Mouse (Mus musculus) hindbrain, embryonic 15.5 days (tissue): ENCODE measurements at regions not wholly inside any gene's neighbourhood (a gene's known extent, or its start where the extent isn't known, plus 50 kb on each side); places are given as distances from the start of the nearest gene placed in this dataset.

Experiments
- ATAC-seq: fragments of 200-750 bp; cut with Nextera tagmentation; 2 replicates; pipeline ENCODE4 v1.8.0; 2017; ENCODE audit warnings: low read depth, moderate number of reproducible peaks, moderate TSS enrichment; ENCODE audit not compliant: low FRiP score
- H3K27ac ChIP-seq: fragments of 300-500 bp; sonication (generic); replicated peaks from 2 replicates; pipeline ENCODE4 v1.5.1; 2015; ENCODE audit warnings: mild to moderate bottlenecking, inconsistent platforms
- H3K27me3 ChIP-seq: fragments of 300-500 bp; sonication (generic); 2 replicates; pipeline ENCODE4 v1.6.1; 2015; ENCODE audit warnings: control low read depth, inconsistent platforms
- H3K36me3 ChIP-seq: fragments of 300-500 bp; sonication (generic); 2 replicates; pipeline ENCODE4 v1.6.1; 2015; ENCODE audit warnings: control low read depth, inconsistent platforms
- H3K4me1 ChIP-seq: fragments of 300-500 bp; sonication (generic); replicated peaks from 2 replicates; pipeline ENCODE4 v1.6.1; 2015; ENCODE audit warnings: control low read depth, inconsistent platforms
- H3K4me2 ChIP-seq: fragments of 300-500 bp; sonication (generic); 2 replicates; pipeline ENCODE4 v1.6.1; 2015; ENCODE audit warnings: moderate library complexity, mild to moderate bottlenecking, inconsistent platforms
- H3K4me3 ChIP-seq: fragments of 300-500 bp; sonication (generic); 2 replicates; pipeline ENCODE4 v1.5.1; 2015; ENCODE audit warnings: mild to moderate bottlenecking, inconsistent platforms
- H3K9ac ChIP-seq: fragments of 300-500 bp; sonication (generic); 2 replicates; pipeline ENCODE4 v1.6.1; 2015; ENCODE audit warnings: inconsistent platforms
- H3K9me3 ChIP-seq: fragments of 300-500 bp; sonication (generic); 2 replicates; pipeline ENCODE4 v1.6.1; 2016; ENCODE audit warnings: control low read depth, inconsistent platforms
- WGBS: fragments of 180-500 bp; shearing (Covaris S2); methylation state at CpG from one replicate; pipeline ENCODE4 v1.1.7; 2015; 5-methylcytosine and 5-hydroxymethylcytosine counted together

- Histone ChIP-seq H3K9ac (no peak overlapping the region), H3K4me3 (no peak overlapping the region), H3K9me3 (no peaks in the 10 kb centered on the region), H3K27ac (no peak overlapping the region), H3K27me3 (no peaks in the 10 kb centered on the region), H3K36me3 (no peaks in the 10 kb centered on the region), H3K4me1 (no peaks in the 10 kb centered on the region), H3K4me2 (no peak overlapping the region)
- 46% methylated on average over 2 of the region's 2 CpGs for WGBS
- no peak for ATAC-seq
Measured at GRCm38 (mm10) chr11:37532476-37532875, 296.7 kb upstream of the Tenm2 start.

DNA sequence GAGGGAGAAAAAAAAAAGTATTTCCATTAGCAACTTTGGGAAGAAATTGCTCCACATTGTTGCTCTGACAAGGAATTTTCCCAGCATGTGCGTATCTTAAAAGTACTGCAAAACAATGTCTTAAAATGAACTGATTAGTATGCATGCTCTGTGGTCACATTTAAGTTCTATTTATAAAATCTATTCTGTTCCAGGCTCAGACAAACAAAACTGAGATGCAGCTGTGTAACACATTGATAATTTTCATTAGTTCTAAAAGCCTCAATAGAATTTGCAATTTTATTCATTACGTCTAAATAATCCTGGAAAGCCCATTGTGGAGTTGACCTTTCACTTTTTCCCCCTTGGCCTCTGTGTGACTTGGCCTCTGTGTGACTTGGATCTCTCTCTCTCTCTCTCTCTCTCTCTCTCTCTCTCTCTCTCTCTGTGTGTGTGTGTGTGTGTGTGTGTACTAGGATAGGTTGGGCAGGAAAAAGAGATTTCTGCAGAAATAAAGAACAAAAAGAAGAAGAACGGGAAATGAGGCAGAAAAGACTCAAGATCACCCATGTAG is 262.8 kb upstream of the Tenm2 start:
- H3K4me1 ChIP-seq: no peaks in the 10 kb centered on the region
- no peak for ATAC-seq
- no peak overlapping the region for H3K4me2 ChIP-seq
- no peaks in the 10 kb centered on the region for H3K9me3 ChIP-seq
- no peaks in the 10 kb centered on the region for H3K27me3 ChIP-seq
- 30% methylated on average over 3 of the region's 3 CpGs for whole genome bisulfite sequencing
- no peak overlapping the region for H3K4me3 ChIP-seq
- no peaks in the 10 kb centered on the region for H3K36me3 ChIP-seq
- H3K9ac ChIP-seq: no peak overlapping the region
- no peak overlapping the region for H3K27ac ChIP-seq

DNA sequence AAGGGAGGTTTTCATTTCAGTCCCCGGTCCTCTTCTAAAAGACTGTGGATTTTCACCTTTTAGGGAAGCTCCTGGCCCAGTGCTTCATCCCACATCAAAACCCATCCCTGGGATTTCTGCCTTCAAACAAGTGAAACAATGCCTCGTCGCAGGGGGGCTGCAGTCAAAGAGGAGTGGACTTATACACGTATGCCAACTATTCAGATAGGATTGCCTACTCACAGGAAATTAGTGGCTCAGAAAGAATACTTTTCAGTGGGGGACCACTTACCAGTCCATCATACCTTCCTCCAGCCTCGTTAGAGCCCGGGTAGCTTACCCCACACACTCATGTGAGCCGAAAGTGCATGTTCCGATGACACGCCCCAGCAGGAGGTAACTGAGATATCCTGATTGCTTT is 262.1 kb upstream of the Tenm2 start:
- ATAC-seq: no peak

DNA sequence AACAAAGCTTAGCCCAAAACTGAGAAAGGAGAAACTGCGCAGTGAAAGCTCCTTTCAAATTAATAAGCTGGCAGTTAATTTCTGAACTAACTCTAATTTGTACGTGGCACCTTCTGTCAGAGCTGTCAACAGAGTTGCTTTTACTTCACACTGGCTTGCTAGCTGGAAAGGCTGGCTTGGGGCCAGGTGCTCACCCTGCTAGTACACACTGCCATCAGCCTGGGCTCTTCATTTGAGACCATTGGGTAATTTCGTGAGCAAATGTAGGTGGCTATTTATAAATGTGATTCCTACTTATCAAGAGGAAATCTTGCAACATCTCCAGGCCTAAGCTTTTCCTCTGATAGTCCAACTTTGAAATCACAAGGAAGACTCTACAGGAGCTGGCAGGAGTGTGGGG is 244.5 kb upstream of the Tenm2 start:
- Histone ChIP-seq H3K4me3 (no peak overlapping the region), H3K27me3 (no peaks in the 10 kb centered on the region), H3K9ac (no peak overlapping the region), H3K36me3 (no peaks in the 10 kb centered on the region), H3K27ac (no peak overlapping the region), H3K9me3 (no peaks in the 10 kb centered on the region), H3K4me1 (no peaks in the 10 kb centered on the region), H3K4me2 (no peak overlapping the region)
- no peak for ATAC-seq
- 68% methylated on average over 3 of the region's 3 CpGs for WGBS

More for the DNA sequence above, 262.1 kb upstream of the Tenm2 start:
- Histone ChIP-seq H3K36me3 (no peaks in the 10 kb centered on the region), H3K27ac (no peak overlapping the region), H3K4me2 (no peak overlapping the region), H3K9ac (no peak overlapping the region), H3K27me3 (no peaks in the 10 kb centered on the region), H3K9me3 (no peaks in the 10 kb centered on the region), H3K4me3 (no peak overlapping the region), H3K4me1 (no peaks in the 10 kb centered on the region)
- 27% methylated on average over 9 of the region's 9 CpGs for WGBS

DNA sequence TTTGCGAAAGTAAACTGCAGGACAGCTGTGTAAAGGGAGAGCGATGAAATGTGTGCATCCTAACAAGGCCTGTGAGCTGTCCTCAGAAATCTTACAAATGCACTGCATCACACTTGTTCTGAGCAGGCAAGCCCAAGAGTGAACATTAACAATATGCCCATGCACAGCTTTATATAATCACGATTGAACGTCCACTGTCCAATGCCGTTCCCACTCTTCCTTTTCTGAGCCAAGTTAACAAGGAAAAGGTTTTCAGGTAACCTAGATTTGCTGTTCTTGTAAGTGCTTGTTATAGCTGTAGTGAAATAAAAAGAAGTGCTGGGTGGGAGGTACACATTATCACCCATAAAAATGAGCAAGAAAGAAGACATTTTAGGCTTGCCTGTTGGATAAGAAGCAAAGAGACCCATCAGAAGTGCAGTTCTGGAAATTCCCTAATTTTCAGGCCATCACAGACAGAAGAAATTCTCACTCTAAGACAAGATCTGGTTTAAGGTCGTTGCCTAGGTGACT is 243.3 kb upstream of the Tenm2 start:
- H3K36me3 ChIP-seq: no peaks in the 10 kb centered on the region
- H3K9ac ChIP-seq: no peak overlapping the region
- no peak overlapping the region for H3K4me2 ChIP-seq
- no peak overlapping the region for H3K4me3 ChIP-seq
- H3K9me3 ChIP-seq: no peaks in the 10 kb centered on the region
- 91% methylated on average over 6 of the region's 6 CpGs for WGBS
- no peaks in the 10 kb centered on the region for H3K27me3 ChIP-seq
- ATAC-seq: no peak
- H3K27ac ChIP-seq: no peak overlapping the region
- H3K4me1 ChIP-seq: no peaks in the 10 kb centered on the region

GRCm38 (mm10) chr11:37474068-37474467 is 238.3 kb upstream of the Tenm2 start:
- Histone ChIP-seq H3K36me3 (no peaks in the 10 kb centered on the region), H3K27me3 (no peaks in the 10 kb centered on the region), H3K9me3 (no peaks in the 10 kb centered on the region), H3K9ac (no peak overlapping the region), H3K4me3 (no peak overlapping the region), H3K27ac (no peak overlapping the region), H3K4me1 (no peaks in the 10 kb centered on the region), H3K4me2 (no peak overlapping the region)
- 78% methylated on average over 6 of the region's 6 CpGs for WGBS
- no peak for ATAC-seq

DNA sequence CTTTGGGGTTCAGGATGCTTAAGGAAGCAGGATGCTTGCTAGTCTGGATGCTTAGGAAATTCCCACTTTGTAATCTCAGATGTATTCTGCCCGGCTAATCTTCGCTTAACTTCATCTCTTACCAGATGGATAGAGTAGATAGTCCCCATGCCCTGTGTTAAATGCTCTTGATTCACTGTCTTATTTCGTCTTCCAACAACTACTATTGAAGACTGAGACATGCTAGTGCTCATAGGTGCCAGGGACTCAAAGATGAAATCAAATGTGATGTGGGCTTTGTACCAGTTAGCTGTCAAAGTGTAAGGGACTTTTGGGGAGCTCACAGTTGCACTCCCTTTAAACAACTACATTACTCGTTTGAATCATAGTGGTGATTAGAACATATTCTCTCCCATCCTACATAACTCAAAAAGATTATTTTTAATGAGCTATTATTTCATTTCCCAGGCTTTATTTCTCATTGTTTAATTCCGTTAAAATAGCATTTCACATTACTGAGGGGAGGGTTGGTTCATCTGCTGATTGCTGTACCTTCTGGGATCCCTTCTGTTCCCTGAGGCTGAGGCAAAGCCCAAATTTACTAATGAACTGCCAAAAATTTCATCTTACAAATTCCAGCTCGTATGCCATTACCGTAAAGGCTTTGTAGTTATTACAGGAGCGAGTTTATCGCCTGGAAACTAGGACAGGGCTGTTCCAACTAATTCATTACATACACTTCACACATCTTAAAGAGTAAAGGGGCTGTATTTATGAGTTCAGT is 228.1 kb upstream of the Tenm2 start:
- H3K27ac ChIP-seq: no peak overlapping the region
- H3K36me3 ChIP-seq: no peaks in the 10 kb centered on the region
- no peak overlapping the region for H3K9ac ChIP-seq
- no peak for ATAC-seq
- no peaks in the 10 kb centered on the region for H3K9me3 ChIP-seq
- H3K4me3 ChIP-seq: no peak overlapping the region
- H3K4me2 ChIP-seq: no peak overlapping the region
- H3K4me1 ChIP-seq: no peaks in the 10 kb centered on the region
- no peaks in the 10 kb centered on the region for H3K27me3 ChIP-seq
- WGBS: 78% methylated on average over 9 of the region's 9 CpGs

GRCm38 (mm10) chr11:37462375-37462774 is 226.6 kb upstream of the Tenm2 start:
- Histone ChIP-seq H3K27me3 (no peaks in the 10 kb centered on the region), H3K4me1 (no peaks in the 10 kb centered on the region), H3K36me3 (no peaks in the 10 kb centered on the region), H3K9ac (no peak overlapping the region), H3K4me3 (no peak overlapping the region), H3K4me2 (no peak overlapping the region), H3K9me3 (no peaks in the 10 kb centered on the region), H3K27ac (no peak overlapping the region)
- 79% methylated on average over 4 of the region's 4 CpGs for WGBS
- ATAC-seq: no peak

DNA sequence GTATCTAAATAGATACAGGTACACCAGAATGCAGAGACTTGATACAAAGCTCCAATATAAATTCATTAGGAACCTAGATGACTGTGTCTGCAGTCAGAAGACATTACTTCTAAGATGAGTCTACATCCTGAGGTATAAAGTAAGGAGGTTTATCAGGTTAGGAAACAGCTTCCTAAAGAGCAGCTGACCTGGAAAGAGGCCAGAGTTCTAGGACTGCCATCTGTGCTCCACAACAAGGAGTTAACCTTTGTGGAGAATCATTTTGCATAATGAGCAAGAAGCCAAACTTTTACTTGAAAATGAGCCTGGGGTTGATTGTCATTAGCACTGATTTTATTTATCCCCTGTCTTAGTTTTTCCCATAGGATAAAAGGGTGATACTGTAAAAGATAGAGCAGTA is 211.6 kb upstream of the Tenm2 start:
- Histone ChIP-seq H3K9ac (no peak overlapping the region), H3K4me1 (no peaks in the 10 kb centered on the region), H3K27me3 (no peaks in the 10 kb centered on the region), H3K36me3 (no peaks in the 10 kb centered on the region), H3K4me2 (no peak overlapping the region), H3K27ac (no peak overlapping the region), H3K4me3 (no peak overlapping the region), H3K9me3 (no peaks in the 10 kb centered on the region)
- ATAC-seq: no peak

- H3K9me3 ChIP-seq: no peaks in the 10 kb centered on the region
- H3K4me2 ChIP-seq: no peak overlapping the region
Measured at GRCm38 (mm10) chr11:37446626-37447025, 210.9 kb upstream of the Tenm2 start.

GRCm38 (mm10) chr11:37442781-37443180 is 207.0 kb upstream of the Tenm2 start:
- 75% methylated on average over 2 of the region's 2 CpGs for WGBS
- Histone ChIP-seq H3K36me3 (no peaks in the 10 kb centered on the region), H3K27ac (no peak overlapping the region), H3K27me3 (no peaks in the 10 kb centered on the region), H3K4me1 (no peaks in the 10 kb centered on the region), H3K9ac (no peak overlapping the region), H3K4me2 (no peak overlapping the region), H3K4me3 (no peak overlapping the region), H3K9me3 (no peaks in the 10 kb centered on the region)
- ATAC-seq: no peak

More at GRCm38 (mm10) chr11:37446626-37447025, 210.9 kb upstream of the Tenm2 start:
- H3K4me1 ChIP-seq: no peaks in the 10 kb centered on the region
- no peak overlapping the region for H3K27ac ChIP-seq
- WGBS: 76% methylated on average over 1 of the region's 1 CpGs
- no peak overlapping the region for H3K9ac ChIP-seq
- H3K27me3 ChIP-seq: no peaks in the 10 kb centered on the region
- H3K36me3 ChIP-seq: no peaks in the 10 kb centered on the region
- no peak overlapping the region for H3K4me3 ChIP-seq
- ATAC-seq: no peak

DNA sequence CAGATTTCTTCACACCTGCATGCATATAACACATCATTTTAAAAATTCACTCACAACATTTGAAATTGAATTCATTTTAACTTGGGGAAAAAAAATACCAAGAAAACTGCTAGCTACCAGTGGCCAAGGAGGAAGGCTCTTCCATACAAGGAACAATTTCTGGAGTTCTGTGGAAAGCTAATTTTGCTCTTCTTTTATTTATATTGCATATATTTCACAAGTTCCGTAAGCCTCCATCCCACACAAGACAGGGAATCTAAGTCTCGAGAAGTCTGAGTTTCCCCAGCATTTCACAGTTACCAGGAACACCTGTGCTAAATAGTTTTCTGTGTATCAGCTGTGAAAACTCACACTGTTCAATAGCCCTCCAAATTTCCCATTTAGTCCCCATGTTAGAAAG is 198.8 kb upstream of the Tenm2 start:
- H3K4me1 ChIP-seq: peaks cover 6% of the 10 kb centered on the region
- 54% methylated on average over 2 of the region's 2 CpGs for WGBS
- no peaks in the 10 kb centered on the region for H3K9me3 ChIP-seq
- ATAC-seq: no peak
- H3K9ac ChIP-seq: no peak overlapping the region
- no peak overlapping the region for H3K4me3 ChIP-seq
- no peaks in the 10 kb centered on the region for H3K36me3 ChIP-seq
- H3K27ac ChIP-seq: no peak overlapping the region
- no peaks in the 10 kb centered on the region for H3K27me3 ChIP-seq
- no peak overlapping the region for H3K4me2 ChIP-seq
